In genomic region chr12:103486726-103487125, GRCm38 (mm10) we compare ENCODE assay signal across 12 mouse cellular contexts. TPM values are rescaled to one million over a fixed set of nuclear protein-coding genes. Genes with fewer than 3 reads are reported as not detected.
DNase-seq lines count a peak whose midpoint lies in the region.
"Had no signal": no experiment of that assay in that cellular context is flagged by ENCODE, and none has a peak within 500 bp of the region (broad histone marks: within the 10 kb centered on the region; RNA-seq: fewer than 3 reads in every experiment).

No protein-coding gene starts in this region.

- DNase-seq in heart, adult 18-20 months, result peak; percentile 61 to 75
- no peak for DNase-seq in heart, postnatal 4 days
- DNase-seq in cerebellum, adult 11-12 months, result peak; percentile 81
- peak; percentile 30 to 60 for DNase-seq in cerebellum, postnatal 14 days
- peak; percentile 70 for DNase-seq in skeletal muscle tissue, adult 2 months (ENCODE audit: low read depth, low spot score)
- no peak for DNase-seq in right cerebral cortex, postnatal 4 days
- DNase-seq in thymus, adult 18-20 months, result no peak
- DNase-seq: kidney, adult 8-10 months; liver, postnatal 0 days had no signal

RNA-seq across cellular contexts. Expression of gene Ifi27l2b, which starts 29.7 kb away (rescaled TPM):
- not detected for total RNA-seq in heart, adult 18-20 months (2021)
- total RNA-seq in heart, postnatal 4 days (2021), result not detected
- total RNA-seq: left cerebral cortex, adult 2 months; megakaryocyte progenitor cell, adult 5-6 weeks; midbrain, postnatal 0 days had no signal

RNA-seq across cellular contexts. Expression of gene Ifi27l2a, which starts 43.2 kb away (rescaled TPM):
- total RNA-seq in heart, adult 18-20 months (2021), result 10 to 100 TPM; 48.4 to 73.7 TPM
- total RNA-seq in heart, postnatal 4 days (2021), result 1 to 10 TPM; 6.6 to 8.9 TPM

RNA-seq across cellular contexts. Expression of gene Ppp4r4, which starts 45.4 kb away (rescaled TPM):
- under 1 TPM; 0.31 to 0.32 TPM for total RNA-seq in heart, adult 18-20 months (2021)
- under 1 TPM; 0.29 to 0.33 TPM for total RNA-seq in heart, postnatal 4 days (2021)
- total RNA-seq: megakaryocyte progenitor cell, adult 5-6 weeks had no signal

RNA-seq across cellular contexts. Expression of gene Ifi27, which starts 52.7 kb away (rescaled TPM):
- 100 to 1,000 TPM in 1 of 2 experiments, 10 to 100 TPM in 1; 53.9 to 125 TPM for total RNA-seq in heart, adult 18-20 months (2021)
- 10 to 100 TPM; 42.7 to 45.6 TPM for total RNA-seq in heart, postnatal 4 days (2021)

Comparison
In these comparisons a context has a peak if more than half of its experiments do, and no peak if none do; other contexts are left out.
1. DNase-seq: peak in heart, adult 18-20 months (2 of 2), cerebellum, adult 11-12 months (single experiment), cerebellum, postnatal 14 days (2 of 2) and skeletal muscle tissue, adult 2 months (single experiment); none in heart, postnatal 4 days (single experiment), right cerebral cortex, postnatal 4 days (single experiment) and thymus, adult 18-20 months (0 of 2).
2. RNA of gene Ifi27l2a, which starts 43.2 kb away (total RNA-seq): 48.4 to 73.7 TPM in heart, adult 18-20 months; 6.6 to 8.9 TPM in heart, postnatal 4 days; every median in the first group is over 4 times any median in the second.